Mouse (Mus musculus): Measurements from ENCODE around the gene Gpd1. TPM values are rescaled to one million over a fixed set of nuclear protein-coding genes. Genes with fewer than 3 reads are reported as not detected.
"Not testable (repeated sequence)": the region's sequence is repeated elsewhere in the genome, so short reads cannot be mapped to it uniquely, and the experiment has no call there.

The Gpd1 gene
- total RNA-seq, 1 experiment from 2014 or later: 639 TPM

GRCm38 (mm10) chr15:99701640-99701998 lies 15.7 kb upstream of the Gpd1 start:
- DNase-seq: not testable (repeated sequence)

- peak; percentile 95 for DNase-seq
Measured at GRCm38 (mm10) chr15:99701999-99702900, 15.1 kb upstream of the Gpd1 start, which contains the start of gene Smarcd1. Gene Smarcd1 (plus strand): TSS chr15:99702129.

- no peak for DNase-seq
Measured at GRCm38 (mm10) chr15:99703104-99703503, 14.2 kb upstream of the Gpd1 start.

- no peak for DNase-seq
Measured at GRCm38 (mm10) chr15:99703676-99704040, 13.7 kb upstream of the Gpd1 start.

- DNase-seq: peak; percentile 67
Measured at GRCm38 (mm10) chr15:99704041-99704681, 13.2 kb upstream of the Gpd1 start.

GRCm38 (mm10) chr15:99704881-99705280 lies 12.4 kb upstream of the Gpd1 start:
- no peak for DNase-seq

- DNase-seq: peak; percentile 77
Measured at GRCm38 (mm10) chr15:99705440-99706048, 11.8 kb upstream of the Gpd1 start, which contains the start of gene Gm17349. Gene Gm17349 (minus strand): TSS chr15:99705490.

- DNase-seq: no peak
Measured at GRCm38 (mm10) chr15:99708176-99708575, 9.1 kb upstream of the Gpd1 start.

GRCm38 (mm10) chr15:99710221-99711190 lies 6.8 kb upstream of the Gpd1 start:
- no peak for DNase-seq

GRCm38 (mm10) chr15:99711491-99711890 lies 5.8 kb upstream of the Gpd1 start:
- no peak for DNase-seq

- DNase-seq: no peak
Measured at GRCm38 (mm10) chr15:99712666-99713559, 4.4 kb upstream of the Gpd1 start.

GRCm38 (mm10) chr15:99713569-99713968 lies 3.7 kb upstream of the Gpd1 start:
- DNase-seq: no peak

- peak; percentile 54 for DNase-seq
Measured at GRCm38 (mm10) chr15:99714206-99714605, 3.1 kb upstream of the Gpd1 start.

GRCm38 (mm10) chr15:99714858-99715257 lies 2.5 kb upstream of the Gpd1 start:
- DNase-seq: peak; percentile 67

GRCm38 (mm10) chr15:99715361-99715865 lies 1.9 kb upstream of the Gpd1 start:
- DNase-seq: no peak

GRCm38 (mm10) chr15:99715982-99716746 lies 1.2 kb upstream of the Gpd1 start:
- DNase-seq: no peak

GRCm38 (mm10) chr15:99716814-99717213 lies 501 bp upstream of the Gpd1 start:
- DNase-seq: no peak

- no peak for DNase-seq
Measured at GRCm38 (mm10) chr15:99718461-99719021, 1.2 kb downstream of the Gpd1 start.

- no peak for DNase-seq
Measured at GRCm38 (mm10) chr15:99719865-99720264, 2.5 kb downstream of the Gpd1 start.
